Mouse (Mus musculus) lung, postnatal 36 days (tissue): ENCODE data around the gene Myl3.

Experiments
- DNase-seq: peaks from one replicate; pipeline ENCODE4 v3.0.0; 2022; ENCODE audit warnings: mixed read lengths

The Myl3 gene

GRCm38 (mm10) chr9:110731859-110732258 lies 9.8 kb upstream of the Myl3 start:
- DNase-seq = no peak

GRCm38 (mm10) chr9:110732623-110733022 lies 9.0 kb upstream of the Myl3 start:
- peak; percentile 91 for DNase-seq

- DNase-seq = no peak
Observed at GRCm38 (mm10) chr9:110733102-110733501, 8.6 kb upstream of the Myl3 start.

- no peak for DNase-seq
Observed at GRCm38 (mm10) chr9:110734154-110734553, 7.5 kb upstream of the Myl3 start.

GRCm38 (mm10) chr9:110736362-110736761 lies 5.3 kb upstream of the Myl3 start:
- no peak for DNase-seq

- no peak for DNase-seq
Observed at GRCm38 (mm10) chr9:110738054-110738453, 3.6 kb upstream of the Myl3 start.

GRCm38 (mm10) chr9:110739961-110740360 lies 1.7 kb upstream of the Myl3 start:
- no peak for DNase-seq

GRCm38 (mm10) chr9:110742295-110742950 lies 762 bp downstream of the Myl3 start:
- no peak for DNase-seq

- no peak for DNase-seq
Observed at GRCm38 (mm10) chr9:110742951-110743455, 1.3 kb downstream of the Myl3 start.

GRCm38 (mm10) chr9:110743456-110744323 lies 2.0 kb downstream of the Myl3 start:
- peak; percentile 17 for DNase-seq

- no peak for DNase-seq
Observed at GRCm38 (mm10) chr9:110745752-110746151, 4.1 kb downstream of the Myl3 start.

- no peak for DNase-seq
Observed at GRCm38 (mm10) chr9:110746238-110746637, 4.6 kb downstream of the Myl3 start.

GRCm38 (mm10) chr9:110746961-110747360 lies 5.3 kb downstream of the Myl3 start, which contains the start of gene Pth1r:
TSS of gene Pth1r (minus strand) at chr9:110747145.
- DNase-seq = no peak

- DNase-seq = no peak
Observed at GRCm38 (mm10) chr9:110748451-110748850, 6.8 kb downstream of the Myl3 start.

GRCm38 (mm10) chr9:110750404-110751187 lies 8.9 kb downstream of the Myl3 start:
- DNase-seq = no peak

- DNase-seq = no peak
Observed at GRCm38 (mm10) chr9:110751412-110751811, 9.8 kb downstream of the Myl3 start.

- DNase-seq = no peak
Observed at GRCm38 (mm10) chr9:110752917-110753435, 11.3 kb downstream of the Myl3 start.

GRCm38 (mm10) chr9:110753773-110754172 lies 12.1 kb downstream of the Myl3 start:
- no peak for DNase-seq

- DNase-seq = no peak
Observed at GRCm38 (mm10) chr9:110757816-110758215, 16.2 kb downstream of the Myl3 start.

GRCm38 (mm10) chr9:110758605-110759004 lies 16.9 kb downstream of the Myl3 start:
- DNase-seq = peak; percentile 59

- DNase-seq = peak; percentile 78
Observed at GRCm38 (mm10) chr9:110759265-110759664, 17.6 kb downstream of the Myl3 start.

GRCm38 (mm10) chr9:110760886-110761285 lies 19.2 kb downstream of the Myl3 start:
- DNase-seq = no peak

- peak; percentile 36 for DNase-seq
Observed at GRCm38 (mm10) chr9:110762763-110763162, 21.1 kb downstream of the Myl3 start.
